Mouse (Mus musculus): ENCODE data around the gene Prss36.
"Not testable (repeated sequence)": the region's sequence is repeated elsewhere in the genome, so short reads cannot be mapped to it uniquely, and the experiment has no call there.

The Prss36 gene

GRCm38 (mm10) chr7:127946470-127947023 is at the start of gene Prss36:
Gene Prss36, minus strand, starts transcription at chr7:127946725.
- no peak for DNase-seq (ENCODE audit: low spot score in 2 of 2)

DNA sequence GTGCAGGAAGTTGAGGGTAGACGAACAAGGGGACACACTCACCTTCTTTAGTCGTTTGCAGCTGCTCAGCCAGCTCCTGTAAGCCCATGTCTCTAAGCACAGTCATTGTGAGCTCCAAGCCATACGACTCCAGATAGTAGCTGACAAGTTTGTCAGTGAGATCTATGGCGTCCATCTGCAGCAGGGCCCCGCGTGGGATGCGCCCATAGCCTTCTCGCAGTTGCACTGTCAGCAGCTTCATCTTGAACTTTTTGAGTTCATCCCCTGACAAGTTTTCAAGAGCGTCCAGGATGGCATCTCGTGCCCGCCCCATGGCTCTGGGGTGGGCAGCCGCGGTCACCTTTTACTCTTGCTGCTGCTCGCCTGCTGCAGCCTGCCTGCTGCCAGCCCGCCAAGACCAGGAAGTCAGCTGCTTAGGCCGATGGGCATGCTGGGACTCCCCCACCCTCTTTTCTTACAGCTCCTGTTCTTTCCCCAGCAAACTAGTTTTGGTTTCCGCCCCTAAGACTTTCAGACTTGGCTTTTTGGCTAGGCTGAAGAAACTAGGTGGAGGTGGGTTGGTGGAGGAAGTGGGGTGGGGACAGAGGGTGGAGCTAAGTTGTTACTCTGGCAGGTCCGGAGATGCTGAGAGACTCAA is 46.9 kb upstream of the Prss36 start, which contains the start of gene Pycard:
Gene Pycard, minus strand, starts transcription at position 527 of the 637 bp plus-strand sequence.
- peak; percentile 52 to 75 for DNase-seq (ENCODE audit: low spot score in 2 of 2)

DNA sequence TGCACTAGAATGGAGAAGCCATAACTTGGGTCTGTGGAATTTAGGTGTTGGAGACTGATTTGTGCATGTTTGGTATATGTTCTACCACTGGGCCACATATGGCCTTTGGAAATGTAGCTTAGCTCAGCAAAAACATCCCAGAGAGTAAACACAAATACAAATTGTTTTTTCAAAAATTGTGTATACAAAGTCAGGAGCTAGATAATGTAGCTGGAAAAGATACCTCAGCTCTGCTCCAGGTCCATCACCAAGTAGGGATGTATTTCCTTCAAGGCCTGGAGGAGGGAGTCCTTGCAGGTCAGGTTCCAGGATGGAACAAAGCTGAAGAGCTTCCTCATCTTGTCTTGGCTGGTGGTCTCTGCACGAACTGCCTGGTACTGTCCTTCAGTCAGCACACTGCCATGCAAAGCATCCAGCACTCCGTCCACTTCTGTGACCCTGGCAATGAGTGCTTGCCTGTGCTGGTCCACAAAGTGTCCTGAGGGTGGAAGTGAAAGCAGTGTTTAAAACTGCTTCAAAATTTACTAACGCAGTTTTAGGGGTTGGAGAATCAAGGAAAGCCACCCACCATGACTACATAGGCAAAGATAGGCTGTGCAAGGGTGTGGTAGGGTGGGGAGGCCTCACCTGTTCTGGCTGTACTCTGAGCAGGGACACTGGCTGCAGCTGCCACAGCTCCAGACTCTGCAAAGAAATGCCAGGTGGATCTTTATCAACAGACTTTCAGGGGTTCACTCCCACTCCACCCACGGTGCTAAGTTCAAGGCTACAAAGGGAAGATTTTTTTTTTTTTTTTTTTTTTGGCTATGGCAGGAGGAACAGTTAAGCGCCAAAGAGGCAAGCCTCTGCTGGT is 46.2 kb upstream of the Prss36 start:
- peak in 1 of 2 experiments; percentile 63 for DNase-seq (ENCODE audit: low spot score in 2 of 2)

DNA sequence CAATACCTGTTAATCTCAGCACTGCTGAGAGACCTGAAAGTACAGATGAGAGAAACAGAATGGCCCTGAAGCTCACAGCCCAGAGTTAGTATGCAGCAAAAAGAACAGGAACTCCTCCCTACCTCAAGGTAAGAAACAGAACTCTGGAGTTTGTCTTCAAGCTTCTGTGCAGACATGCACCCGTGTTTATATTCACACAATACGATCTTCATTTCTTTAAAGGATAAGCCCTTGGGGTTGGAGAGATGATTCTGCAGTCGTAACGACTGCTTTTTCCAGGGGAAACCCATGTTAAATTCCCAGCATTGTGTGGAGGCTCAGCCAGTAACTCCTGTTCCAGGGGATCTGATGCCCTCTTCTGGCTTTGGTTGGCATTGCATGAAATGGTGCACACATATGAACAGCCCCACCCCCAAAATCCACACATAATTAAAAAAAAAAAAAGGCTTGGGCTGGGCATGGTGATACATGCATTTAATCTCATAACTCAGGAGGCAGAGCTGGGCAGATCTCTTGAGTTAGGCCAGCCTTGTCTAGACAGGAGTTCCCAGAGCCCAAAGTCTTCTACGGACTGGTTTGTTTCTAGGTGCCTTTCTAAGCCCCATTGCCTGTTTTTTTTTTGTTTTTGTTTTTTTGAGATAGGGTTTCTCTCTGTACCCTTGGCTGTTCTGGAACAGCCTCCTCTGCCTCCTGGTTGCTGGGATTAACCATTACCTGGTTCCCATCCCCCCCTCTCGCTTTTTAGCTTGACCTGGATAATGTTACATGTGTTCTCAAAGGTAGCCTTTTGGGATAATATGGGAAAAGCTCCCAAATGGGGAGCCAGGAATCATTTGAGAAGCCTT is 45.3 kb upstream of the Prss36 start:
- peak; percentile 77 to 89 for DNase-seq (ENCODE audit: low spot score in 2 of 2)

DNA sequence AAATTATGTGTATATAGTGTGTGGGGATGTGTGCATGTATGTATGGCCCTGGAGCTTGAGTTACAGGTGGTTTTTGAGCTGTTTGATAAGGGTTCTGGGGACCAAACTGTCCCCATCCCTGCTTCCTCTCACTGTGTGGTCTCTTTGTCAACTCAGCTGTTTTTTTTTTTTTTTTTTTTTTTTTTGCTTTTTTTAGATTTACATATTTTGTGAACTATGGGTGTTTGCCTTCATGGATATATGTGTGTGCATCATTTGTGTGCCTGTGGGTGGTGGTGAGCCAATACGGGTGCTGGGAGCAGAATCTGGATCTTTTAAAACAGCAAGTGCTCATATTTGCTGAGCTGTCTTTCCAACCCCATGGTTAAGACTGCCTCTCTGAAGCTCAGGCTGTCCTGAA is 42.4 kb upstream of the Prss36 start:
- no peak for DNase-seq (ENCODE audit: low spot score in 2 of 2)

GRCm38 (mm10) chr7:127980606-127981005 is 34.1 kb upstream of the Prss36 start:
- no peak for DNase-seq (ENCODE audit: low spot score in 2 of 2)

GRCm38 (mm10) chr7:127978856-127979255 is 32.3 kb upstream of the Prss36 start:
- DNase-seq (ENCODE audit: low spot score in 2 of 2) = no peak

GRCm38 (mm10) chr7:127974413-127974930 is 27.9 kb upstream of the Prss36 start:
- no peak for DNase-seq (ENCODE audit: low spot score in 2 of 2)

GRCm38 (mm10) chr7:127967922-127968828 is 21.6 kb upstream of the Prss36 start:
- peak; percentile 69 to 86 for DNase-seq (ENCODE audit: low spot score in 2 of 2)

DNA sequence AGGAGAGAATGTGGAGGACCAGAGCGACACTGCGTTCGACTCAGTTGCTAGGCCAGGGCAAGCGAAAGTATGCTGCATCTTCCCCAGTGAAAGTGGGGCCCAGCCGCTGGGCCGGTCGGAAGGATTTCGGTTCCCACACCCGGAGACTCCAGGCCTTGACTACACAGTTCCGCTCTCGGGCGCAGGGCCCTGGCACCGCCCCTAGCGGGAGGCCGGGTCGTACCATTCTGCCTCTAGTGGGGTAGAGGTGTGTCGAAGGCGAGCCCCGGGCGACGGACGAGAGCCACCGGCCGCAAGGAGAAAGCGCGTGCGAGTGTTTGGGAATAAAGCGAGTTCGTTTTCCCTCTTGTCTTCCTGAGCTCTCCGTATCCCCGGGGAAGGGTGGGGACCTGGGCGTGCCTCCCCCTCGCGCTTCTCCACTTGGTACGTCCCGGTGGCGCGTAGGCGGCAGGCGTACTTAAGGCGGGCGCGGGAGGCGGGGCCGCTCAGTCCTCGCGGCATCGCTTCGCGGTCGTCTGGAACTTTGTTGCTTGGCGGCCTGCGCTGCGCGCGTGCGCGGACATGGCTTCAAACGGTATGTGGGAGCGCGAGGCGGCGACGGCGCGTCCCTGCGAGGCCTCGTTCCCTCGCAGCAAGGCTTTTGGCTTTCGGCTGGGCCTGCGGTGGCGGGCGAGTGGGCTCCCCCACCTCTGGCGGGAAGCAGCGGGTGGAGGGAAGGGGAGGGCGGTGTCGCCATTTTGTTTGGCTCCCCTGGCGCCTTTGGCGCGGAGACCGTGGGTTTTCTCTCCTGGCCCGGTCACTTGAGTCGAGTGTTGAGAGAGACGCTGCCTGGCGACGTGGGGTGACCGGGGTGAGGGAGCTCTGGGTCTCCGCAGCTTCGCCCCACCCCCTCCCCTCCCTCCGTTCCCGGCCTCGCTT is 20.7 kb upstream of the Prss36 start, which contains the start of gene Fus:
Gene Fus, plus strand, starts transcription at position 454 of the 918 bp plus-strand sequence.
- peak; percentile 96 to 100 for DNase-seq (ENCODE audit: low spot score in 2 of 2)

DNA sequence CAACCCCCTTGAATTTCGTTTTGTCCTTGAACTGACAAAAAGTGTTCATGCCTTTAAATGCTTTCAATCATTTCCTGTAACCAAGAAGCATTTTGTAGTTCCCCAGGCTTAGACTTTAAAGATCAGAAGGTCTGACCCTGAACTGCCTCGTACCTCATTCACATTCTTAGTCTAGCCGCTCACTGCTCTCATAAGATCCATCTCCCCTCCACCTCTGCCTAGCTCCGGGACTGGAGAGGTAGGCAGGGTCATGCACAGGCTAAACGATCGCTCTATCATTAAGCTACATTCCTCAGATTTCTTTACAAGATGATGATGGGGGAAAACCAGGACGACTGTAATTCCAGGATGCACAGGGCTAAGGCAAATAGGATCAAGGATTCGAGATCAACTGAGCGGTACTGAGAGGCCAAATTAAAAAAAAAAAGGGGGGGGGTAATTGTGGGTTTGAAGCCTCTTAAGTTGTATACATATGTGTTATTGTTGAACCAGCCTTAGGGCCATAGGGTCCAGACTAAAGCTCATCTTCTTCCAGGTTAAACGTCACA is 19.9 kb upstream of the Prss36 start:
- no peak for DNase-seq (ENCODE audit: low spot score in 2 of 2)

DNA sequence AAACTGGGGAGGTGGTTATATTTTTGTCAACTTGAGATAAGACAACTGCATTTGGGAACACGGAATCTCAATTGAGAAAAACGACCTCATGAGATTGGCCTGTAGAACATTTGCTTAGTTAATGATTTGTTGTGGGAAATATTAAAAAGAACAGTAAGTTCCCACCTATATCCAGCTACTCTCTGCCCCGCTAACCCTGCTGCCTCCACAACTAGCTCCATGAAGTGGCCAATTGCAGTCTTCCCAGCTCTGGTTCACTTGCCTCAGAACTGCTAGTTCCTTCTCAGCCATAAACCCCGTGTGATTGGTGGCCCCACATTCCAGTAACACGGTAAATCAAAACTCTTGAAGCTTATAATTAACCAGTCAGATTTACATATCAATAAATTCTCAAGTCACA is 12.8 kb upstream of the Prss36 start:
- no peak for DNase-seq (ENCODE audit: low spot score in 2 of 2)

DNA sequence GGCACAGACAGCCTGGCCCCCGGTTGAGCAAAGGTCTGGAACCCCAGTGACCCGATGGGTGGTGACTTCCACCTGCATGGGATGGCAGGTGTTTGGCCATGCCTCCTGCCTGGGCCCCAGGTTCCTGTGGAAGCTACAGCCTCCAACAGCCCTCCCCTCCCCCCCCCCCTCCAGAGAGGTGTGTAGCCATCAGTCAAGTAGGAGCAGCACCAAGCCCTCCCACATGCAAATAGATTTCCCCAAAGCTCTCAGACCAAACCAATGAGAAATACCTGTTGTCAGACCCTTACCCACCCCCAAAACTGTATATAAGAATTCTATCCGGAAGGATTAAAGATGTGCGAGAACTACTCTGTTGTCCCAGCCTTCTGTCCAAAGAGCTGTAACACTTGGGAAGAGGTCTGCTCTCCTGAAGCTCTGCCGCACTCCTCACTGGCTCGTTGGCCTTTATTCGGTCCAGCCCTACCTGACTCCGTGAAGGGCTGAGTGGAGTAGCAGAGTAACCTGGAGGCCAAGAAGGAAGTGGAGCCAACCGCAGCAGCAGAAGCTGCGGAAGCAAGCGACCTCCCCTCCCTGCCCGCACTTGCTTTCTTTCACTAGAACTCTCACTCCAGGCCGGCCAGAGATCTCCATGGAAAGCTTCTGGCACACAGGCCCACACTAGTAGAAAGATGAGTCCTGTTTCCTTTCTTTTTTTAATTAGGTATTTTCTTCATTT is 6.5 kb upstream of the Prss36 start:
- no peak for DNase-seq (ENCODE audit: low spot score in 2 of 2)

DNA sequence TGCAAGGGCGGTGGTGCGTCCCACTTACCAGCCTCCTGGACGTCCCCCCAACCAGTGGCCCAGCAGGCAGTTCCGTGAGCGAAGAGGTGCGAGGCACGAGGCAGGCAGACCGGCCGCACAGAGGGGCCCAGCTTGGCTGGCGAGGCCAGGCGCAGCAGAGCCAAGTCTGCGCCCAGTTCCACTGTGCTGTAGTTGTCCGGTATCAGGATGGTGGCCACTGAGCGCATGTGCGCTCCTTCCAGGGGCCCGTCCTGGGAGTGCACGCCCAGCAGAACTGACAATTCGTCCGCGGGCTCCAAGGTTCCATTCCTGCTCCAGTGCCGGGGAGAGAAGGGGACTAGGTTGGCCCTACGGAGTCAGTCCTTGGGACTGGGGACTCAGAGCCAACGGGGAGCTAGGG is 1.9 kb downstream of the Prss36 start:
- DNase-seq (ENCODE audit: low spot score in 2 of 2) = peak in 1 of 2 experiments; percentile 58

- DNase-seq (ENCODE audit: low spot score in 2 of 2) = not testable (repeated sequence)
Measured at GRCm38 (mm10) chr7:127942097-127942496, 4.4 kb downstream of the Prss36 start.

- DNase-seq (ENCODE audit: low spot score in 2 of 2) = no peak
Measured at GRCm38 (mm10) chr7:127936216-127936884, 10.2 kb downstream of the Prss36 start.

DNA sequence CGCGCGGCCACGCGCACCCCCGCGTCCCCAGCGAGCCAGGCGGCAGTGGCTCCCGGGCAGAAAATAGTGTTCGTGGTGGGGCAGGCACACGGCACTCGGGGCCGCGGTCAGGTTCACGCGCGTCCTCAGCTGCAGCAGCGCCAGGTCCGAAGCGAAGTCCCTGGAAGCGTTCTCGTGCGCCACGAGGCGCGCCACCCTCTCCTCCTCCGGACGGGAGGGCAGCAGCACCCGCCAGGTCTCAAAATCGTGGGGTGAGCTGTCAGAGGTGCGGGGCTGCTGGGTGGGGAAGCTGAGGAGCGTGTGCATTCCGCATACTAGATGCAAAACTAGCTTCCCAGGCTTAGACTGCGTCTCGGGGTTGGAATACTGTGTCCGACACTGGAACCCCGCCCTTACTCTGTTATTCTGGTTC is 10.8 kb downstream of the Prss36 start:
- DNase-seq (ENCODE audit: low spot score in 2 of 2) = no peak
